Mouse (Mus musculus): ENCODE results near the gene Olfr411. TPM values are rescaled to one million over a fixed set of nuclear protein-coding genes. Genes with fewer than 3 reads are reported as not detected.

Olfr411 gene
- polyA plus RNA-seq (2015; fragmentation: Nextera tagmentation; extraction: Ambion mirVana) = not detected in 2 replicates

GRCm38 (mm10) chr11:74352550-74352949, at the start of gene Olfr411:
Gene Olfr411 (minus strand): TSS chr11:74352650.
- whole genome bisulfite sequencing (ENCODE audit: insufficient replicate concordance) = 62% methylated on average over 3 of the region's 3 CpGs
- Histone ChIP-seq H3K9me3 (replicated peaks) (no peaks in the 10 kb centered on the region), H3K9ac (no peak within 1 kb of the TSS), H3K27me3 (no peaks in the 10 kb centered on the region), H3K4me3 (replicated peaks) (no peak within 1 kb of the TSS), H3K4me2 (no peak within 1 kb of the TSS), H3K36me3 (no peaks in the 10 kb centered on the region), H3K4me1 (replicated peaks) (no peaks in the 10 kb centered on the region), H3K27ac (no peak within 1 kb of the TSS)
- ATAC-seq (ENCODE audit: low read depth) = no peak
- no peak for DNase-seq

GRCm38 (mm10) chr11:74402126-74402525, 49.7 kb upstream of the Olfr411 start:
- Histone ChIP-seq H3K4me2 (no peak overlapping the region), H3K36me3 (no peaks in the 10 kb centered on the region), H3K9ac (no peak overlapping the region), H3K27me3 (no peaks in the 10 kb centered on the region), H3K4me1 (replicated peaks) (no peaks in the 10 kb centered on the region), H3K27ac (no peak overlapping the region), H3K9me3 (replicated peaks) (no peaks in the 10 kb centered on the region), H3K4me3 (replicated peaks) (no peak overlapping the region)
- WGBS (ENCODE audit: insufficient replicate concordance) = 21% methylated on average over 2 of the region's 2 CpGs
- ATAC-seq (ENCODE audit: low read depth) (no peak), DNase-seq (no peak)

GRCm38 (mm10) chr11:74395583-74395982, 43.1 kb upstream of the Olfr411 start:
- no peak overlapping the region for H3K9ac ChIP-seq
- DNase-seq = no peak
- no peaks in the 10 kb centered on the region for H3K9me3 ChIP-seq (replicated peaks)
- no peak overlapping the region for H3K27ac ChIP-seq
- no peaks in the 10 kb centered on the region for H3K36me3 ChIP-seq
- H3K27me3 ChIP-seq = no peaks in the 10 kb centered on the region
- ATAC-seq (ENCODE audit: low read depth) = no peak
- H3K4me3 ChIP-seq (replicated peaks) = no peak overlapping the region
- 55% methylated on average over 18 of the region's 18 CpGs for WGBS (ENCODE audit: insufficient replicate concordance)
- H3K4me2 ChIP-seq = no peak overlapping the region
- 0 out of 2 replicates have a peak, but pooled peaks cover 3% of the 10 kb centered on the region for H3K4me1 ChIP-seq (replicated peaks)

GRCm38 (mm10) chr11:74393489-74393888, 41.0 kb upstream of the Olfr411 start:
- WGBS (ENCODE audit: insufficient replicate concordance) = 77% methylated on average over 5 of the region's 5 CpGs
- Histone ChIP-seq H3K4me1 (replicated peaks) (0 out of 2 replicates have a peak, but pooled peaks cover 3% of the 10 kb centered on the region), H3K36me3 (no peaks in the 10 kb centered on the region), H3K9me3 (replicated peaks) (no peaks in the 10 kb centered on the region), H3K4me3 (replicated peaks) (no peak overlapping the region), H3K27ac (no peak overlapping the region), H3K9ac (no peak overlapping the region), H3K27me3 (no peaks in the 10 kb centered on the region), H3K4me2 (no peak overlapping the region)
- peak; percentile 77 for ATAC-seq (ENCODE audit: low read depth)
- DNase-seq = no peak

GRCm38 (mm10) chr11:74392903-74393302, 40.5 kb upstream of the Olfr411 start:
- ATAC-seq (ENCODE audit: low read depth) = no peak
- Histone ChIP-seq H3K27ac (no peak overlapping the region), H3K27me3 (no peaks in the 10 kb centered on the region), H3K4me3 (replicated peaks) (no peak overlapping the region), H3K4me2 (no peak overlapping the region), H3K9me3 (replicated peaks) (no peaks in the 10 kb centered on the region), H3K9ac (no peak overlapping the region), H3K36me3 (no peaks in the 10 kb centered on the region), H3K4me1 (replicated peaks) (0 out of 2 replicates have a peak, but pooled peaks cover 3% of the 10 kb centered on the region)
- no peak for DNase-seq
- WGBS (ENCODE audit: insufficient replicate concordance) = 61% methylated on average over 6 of the region's 6 CpGs

GRCm38 (mm10) chr11:74391899-74392298, 39.4 kb upstream of the Olfr411 start:
- Histone ChIP-seq H3K27ac (no peak overlapping the region), H3K4me1 (replicated peaks) (0 out of 2 replicates have a peak, but pooled peaks cover 3% of the 10 kb centered on the region), H3K4me2 (no peak overlapping the region), H3K9ac (no peak overlapping the region), H3K9me3 (replicated peaks) (no peaks in the 10 kb centered on the region), H3K36me3 (no peaks in the 10 kb centered on the region), H3K4me3 (replicated peaks) (no peak overlapping the region), H3K27me3 (no peaks in the 10 kb centered on the region)
- no peak for DNase-seq
- WGBS (ENCODE audit: insufficient replicate concordance) = 60% methylated on average over 11 of the region's 11 CpGs
- no peak for ATAC-seq (ENCODE audit: low read depth)

GRCm38 (mm10) chr11:74387203-74387602, 34.8 kb upstream of the Olfr411 start:
- Histone ChIP-seq H3K4me3 (replicated peaks) (no peak overlapping the region), H3K4me1 (replicated peaks) (no peaks in the 10 kb centered on the region), H3K4me2 (no peak overlapping the region), H3K27ac (no peak overlapping the region), H3K9me3 (replicated peaks) (no peaks in the 10 kb centered on the region), H3K9ac (no peak overlapping the region), H3K27me3 (no peaks in the 10 kb centered on the region), H3K36me3 (no peaks in the 10 kb centered on the region)
- DNase-seq = no peak
- no peak for ATAC-seq (ENCODE audit: low read depth)
- 68% methylated on average over 5 of the region's 5 CpGs for WGBS (ENCODE audit: insufficient replicate concordance)

- Histone ChIP-seq H3K4me2 (no peak overlapping the region), H3K27me3 (no peaks in the 10 kb centered on the region), H3K9ac (no peak overlapping the region), H3K4me1 (replicated peaks) (no peaks in the 10 kb centered on the region), H3K27ac (no peak overlapping the region), H3K36me3 (no peaks in the 10 kb centered on the region), H3K9me3 (replicated peaks) (no peaks in the 10 kb centered on the region), H3K4me3 (replicated peaks) (no peak overlapping the region)
- ATAC-seq (ENCODE audit: low read depth) (no peak), DNase-seq (no peak)
- 76% methylated on average over 9 of the region's 9 CpGs for WGBS (ENCODE audit: insufficient replicate concordance)
Observed at GRCm38 (mm10) chr11:74385674-74386073, 33.2 kb upstream of the Olfr411 start.

- no peaks in the 10 kb centered on the region for H3K36me3 ChIP-seq
- no peaks in the 10 kb centered on the region for H3K4me1 ChIP-seq (replicated peaks)
- H3K9ac ChIP-seq = no peak overlapping the region
- no peak for ATAC-seq (ENCODE audit: low read depth)
- H3K4me2 ChIP-seq = no peak overlapping the region
- H3K27me3 ChIP-seq = no peaks in the 10 kb centered on the region
- no peak overlapping the region for H3K4me3 ChIP-seq (replicated peaks)
- no peaks in the 10 kb centered on the region for H3K9me3 ChIP-seq (replicated peaks)
- WGBS (ENCODE audit: insufficient replicate concordance) = 41% methylated on average over 4 of the region's 4 CpGs
- no peak for DNase-seq
- H3K27ac ChIP-seq = no peak overlapping the region
Observed at GRCm38 (mm10) chr11:74379166-74379873, 26.9 kb upstream of the Olfr411 start.

- no peak overlapping the region for H3K9ac ChIP-seq
- no peak overlapping the region for H3K4me2 ChIP-seq
- 59% methylated on average over 3 of the region's 3 CpGs for WGBS (ENCODE audit: insufficient replicate concordance)
- H3K27me3 ChIP-seq = no peaks in the 10 kb centered on the region
- no peaks in the 10 kb centered on the region for H3K9me3 ChIP-seq (replicated peaks)
- H3K36me3 ChIP-seq = no peaks in the 10 kb centered on the region
- no peak overlapping the region for H3K27ac ChIP-seq
- no peak overlapping the region for H3K4me3 ChIP-seq (replicated peaks)
- DNase-seq (no peak), ATAC-seq (ENCODE audit: low read depth) (no peak)
- no peaks in the 10 kb centered on the region for H3K4me1 ChIP-seq (replicated peaks)
Observed at GRCm38 (mm10) chr11:74376847-74377246, 24.4 kb upstream of the Olfr411 start.

- Histone ChIP-seq H3K27me3 (0 out of 2 replicates have a peak, but pooled peaks cover 2% of the 10 kb centered on the region), H3K4me3 (replicated peaks) (no peak overlapping the region), H3K36me3 (no peaks in the 10 kb centered on the region), H3K9ac (no peak overlapping the region), H3K9me3 (replicated peaks) (no peaks in the 10 kb centered on the region), H3K27ac (no peak overlapping the region), H3K4me2 (no peak overlapping the region), H3K4me1 (replicated peaks) (no peaks in the 10 kb centered on the region)
- 11% methylated on average over 22 of the region's 22 CpGs for WGBS (ENCODE audit: insufficient replicate concordance)
- ATAC-seq (ENCODE audit: low read depth) (no peak), DNase-seq (peak; percentile 26)
Observed at GRCm38 (mm10) chr11:74371393-74372100, 19.1 kb upstream of the Olfr411 start.
